Mouse (Mus musculus) kidney, adult 2 months (tissue): ENCODE measurements at regions not wholly inside any gene's neighbourhood (a gene's known extent, or its start where the extent isn't known, plus 50 kb on each side); places are given as distances from the start of the nearest gene placed in this dataset.

Experiments used
- DNase-seq: peaks from one replicate; pipeline ENCODE4 v3.0.0; 2021
- H3K27ac ChIP-seq: fragments of 200-500 bp; 2 replicates; pipeline ENCODE4 v1.5.1; 2012; ENCODE audit warnings: low read depth, low read length, control low read depth, inconsistent platforms; ENCODE audit not compliant: insufficient read depth
- H3K27me3 ChIP-seq: fragments of 200-500 bp; replicated peaks from 2 replicates; pipeline ENCODE4 v1.6.1; 2012; ENCODE audit warnings: mild to moderate bottlenecking, moderate library complexity, low read length, inconsistent platforms; ENCODE audit not compliant: control insufficient read depth, insufficient read depth
- H3K36me3 ChIP-seq: fragments of 200-500 bp; 2 replicates; pipeline ENCODE4 v1.6.1; 2012; ENCODE audit warnings: mild to moderate bottlenecking, moderate library complexity, low read length, inconsistent platforms; ENCODE audit not compliant: control insufficient read depth, insufficient read depth
- H3K4me1 ChIP-seq: fragments of 200-500 bp; 2 replicates; pipeline ENCODE4 v1.6.1; 2011; ENCODE audit warnings: low read length; ENCODE audit not compliant: control insufficient read depth, insufficient read depth
- H3K4me3 ChIP-seq: fragments of 200-500 bp; 2 replicates; pipeline ENCODE4 v1.5.1; 2011; ENCODE audit warnings: mild to moderate bottlenecking, low read depth, low read length, control low read depth; ENCODE audit not compliant: insufficient read depth
- CTCF ChIP-seq: fragments of 200-500 bp; conservative IDR thresholded peaks from 2 replicates; pipeline ENCODE4 v1.5.1; 2011; ENCODE audit warnings: low read depth, mild to moderate bottlenecking, control low read depth, low read length, moderate library complexity, mixed read lengths; ENCODE audit not compliant: insufficient read depth, insufficient read length
- POLR2A ChIP-seq: fragments of 200-500 bp; IDR thresholded peaks from one replicate; pipeline ENCODE4 v1.6.1; 2011; ENCODE audit warnings: low read depth, low read length, control low read depth
- WGBS: fragments of 180-500 bp; shearing (Covaris S2); methylation state at CpG from one replicate; pipeline ENCODE4 v1.1.7; 2018; 5-methylcytosine and 5-hydroxymethylcytosine counted together

DNA sequence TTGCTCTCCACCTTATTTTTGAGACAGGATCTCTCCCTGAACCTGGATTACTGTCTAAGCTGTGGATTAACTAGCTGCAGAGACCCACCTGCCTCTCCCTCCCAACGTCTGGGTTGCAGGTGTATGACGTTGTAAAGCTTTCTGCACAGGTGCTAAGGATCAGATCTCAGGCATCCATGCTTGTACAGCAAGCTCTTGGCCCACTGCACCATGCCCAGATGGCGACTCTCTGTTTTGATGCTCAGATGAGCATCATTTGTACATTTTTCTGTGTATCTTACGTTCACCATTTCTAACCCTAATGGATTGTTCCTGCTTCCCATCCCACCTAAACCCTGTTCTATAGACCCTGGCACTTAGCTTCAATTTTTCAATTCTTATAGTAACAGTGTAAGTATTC, 59.4 kb upstream of the Ankrd55 start:
- TF ChIP-seq POLR2A: no peak
- TF ChIP-seq CTCF: no peak
- 0 out of 2 replicates have a peak, but pooled peaks cover 4% of the 10 kb centered on the region for H3K4me1 ChIP-seq
- H3K27me3 ChIP-seq: no peaks in the 10 kb centered on the region
- no peak overlapping the region for H3K27ac ChIP-seq
- H3K4me3 ChIP-seq: no peak overlapping the region
- DNase-seq: no peak
- 90% methylated on average over 4 of the region's 4 CpGs for WGBS
- no peaks in the 10 kb centered on the region for H3K36me3 ChIP-seq

DNA sequence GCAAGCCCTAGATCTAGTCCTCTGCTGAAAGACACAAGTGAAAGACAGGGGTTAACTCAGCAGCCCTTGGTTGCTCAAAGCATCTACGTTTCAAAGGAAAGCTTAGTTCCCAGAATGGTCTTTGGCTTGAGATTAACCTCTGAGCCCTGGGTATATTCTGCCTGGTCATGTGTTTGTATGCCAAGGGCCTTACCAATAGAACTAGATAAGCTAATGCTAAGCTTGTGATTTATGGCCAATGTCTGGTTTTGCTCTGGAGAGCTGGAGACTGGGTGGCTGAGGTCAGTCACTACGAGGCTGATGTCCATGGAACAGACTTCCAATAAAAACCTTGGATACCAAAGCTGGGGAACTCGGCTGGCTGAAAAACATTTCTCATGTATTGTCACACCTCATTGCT, 58.1 kb upstream of the Ankrd55 start:
- Histone ChIP-seq H3K36me3 (no peaks in the 10 kb centered on the region), H3K4me1 (0 out of 2 replicates have a peak, but pooled peaks cover 4% of the 10 kb centered on the region), H3K27me3 (no peaks in the 10 kb centered on the region), H3K27ac (no peak overlapping the region), H3K4me3 (no peak overlapping the region)
- TF ChIP-seq POLR2A (no peak), CTCF (no peak)
- DNase-seq: peak; percentile 60
- WGBS: 41% methylated on average over 3 of the region's 3 CpGs

DNA sequence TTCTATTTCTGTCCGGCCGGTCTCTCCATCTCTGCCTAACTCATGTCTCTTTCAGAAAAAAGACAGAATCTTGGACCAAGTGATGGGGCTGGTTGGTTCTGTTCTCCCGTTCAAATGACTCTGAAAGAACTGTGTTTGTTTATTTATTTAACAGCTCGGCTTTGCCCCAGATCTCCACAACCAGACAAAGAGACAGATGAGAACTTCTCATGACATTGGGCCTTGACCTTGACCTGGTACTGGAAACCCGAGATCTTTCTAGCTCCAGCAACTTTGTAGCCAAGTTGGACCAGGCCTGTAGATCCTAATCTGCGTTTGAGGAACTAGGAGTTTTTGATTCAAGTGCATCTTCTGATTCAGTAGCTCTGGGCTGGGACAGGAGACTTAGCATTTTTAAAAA, 53.6 kb upstream of the Ankrd55 start:
- WGBS: 68% methylated on average over 6 of the region's 6 CpGs
- no peaks in the 10 kb centered on the region for H3K27me3 ChIP-seq
- DNase-seq: peak; percentile 39
- H3K4me1 ChIP-seq: 0 out of 2 replicates have a peak, but pooled peaks cover 3% of the 10 kb centered on the region
- TF ChIP-seq POLR2A: no peak
- H3K27ac ChIP-seq: no peak overlapping the region
- no peaks in the 10 kb centered on the region for H3K36me3 ChIP-seq
- H3K4me3 ChIP-seq: no peak overlapping the region

DNA sequence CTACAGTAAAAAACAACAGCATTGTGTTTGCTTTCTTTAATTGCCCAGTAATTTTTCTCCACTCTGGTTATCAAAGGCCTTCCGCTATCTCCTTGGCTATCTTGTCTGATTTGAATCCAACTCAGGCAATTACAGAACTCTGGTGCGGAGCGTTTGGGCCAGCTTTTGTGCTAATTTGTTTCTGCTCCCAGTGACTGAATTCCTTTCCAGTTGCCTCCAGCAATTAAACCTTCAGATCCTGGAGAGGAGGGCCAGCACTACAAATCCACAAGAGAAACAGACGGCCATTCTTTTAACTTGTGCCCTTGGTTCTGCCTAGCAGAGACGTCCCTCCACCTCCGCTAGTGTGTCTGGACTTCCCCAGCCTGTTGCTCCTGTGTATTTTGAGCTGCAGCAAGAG, 51.3 kb upstream of the Ankrd55 start:
- Histone ChIP-seq H3K27ac (no peak overlapping the region), H3K27me3 (no peaks in the 10 kb centered on the region), H3K36me3 (no peaks in the 10 kb centered on the region), H3K4me1 (no peaks in the 10 kb centered on the region), H3K4me3 (no peak overlapping the region)
- no peak for DNase-seq
- TF ChIP-seq CTCF: no peak
- no peak for TF ChIP-seq POLR2A
- WGBS: 60% methylated on average over 6 of the region's 6 CpGs

DNA sequence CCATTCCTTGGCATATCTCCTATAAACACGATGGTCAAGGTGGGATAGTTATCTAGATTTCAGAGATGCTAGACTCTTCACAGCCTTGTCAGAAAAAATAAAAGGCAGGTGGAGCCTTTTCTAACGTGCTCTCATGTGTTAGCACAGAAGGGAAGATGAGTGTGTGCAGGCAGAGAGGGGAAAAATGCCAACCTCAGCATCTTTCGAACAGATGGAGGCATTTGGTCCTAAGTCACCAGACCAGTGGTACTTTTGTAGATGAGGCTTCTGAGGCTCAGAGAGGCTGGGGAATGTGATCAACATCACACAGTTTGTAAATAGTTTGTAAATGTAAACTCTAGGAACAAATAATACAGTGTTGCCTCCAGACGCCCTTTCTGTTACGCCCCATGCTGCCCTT, 50.9 kb upstream of the Ankrd55 start:
- Histone ChIP-seq H3K27ac (no peak overlapping the region), H3K36me3 (no peaks in the 10 kb centered on the region), H3K4me3 (no peak overlapping the region), H3K27me3 (no peaks in the 10 kb centered on the region), H3K4me1 (no peaks in the 10 kb centered on the region)
- DNase-seq: no peak
- TF ChIP-seq POLR2A (no peak), CTCF (no peak)
- WGBS: 76% methylated on average over 5 of the region's 5 CpGs

DNA sequence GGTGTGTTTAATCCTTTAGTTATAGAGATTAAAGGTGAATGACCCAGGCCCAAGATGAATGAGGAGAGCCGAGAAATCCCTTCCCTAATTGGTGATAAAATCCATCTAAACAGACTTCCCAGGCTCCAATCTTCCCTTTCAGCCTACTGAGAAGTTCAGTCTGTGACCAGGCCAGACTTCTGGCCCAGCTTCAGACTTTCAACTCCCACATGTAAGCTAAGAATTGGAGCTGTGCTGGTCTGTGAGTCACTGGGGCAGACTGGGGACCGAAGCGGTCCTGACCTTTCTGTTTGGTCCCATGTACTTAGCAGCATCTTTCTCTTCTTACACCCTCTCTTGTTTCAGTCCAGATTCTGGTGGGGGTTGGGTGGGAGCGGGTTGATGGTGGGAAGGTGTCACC, 50.3 kb upstream of the Ankrd55 start:
- no peaks in the 10 kb centered on the region for H3K4me1 ChIP-seq
- H3K27ac ChIP-seq: no peak overlapping the region
- no peak overlapping the region for H3K4me3 ChIP-seq
- DNase-seq: no peak
- no peaks in the 10 kb centered on the region for H3K36me3 ChIP-seq
- H3K27me3 ChIP-seq: no peaks in the 10 kb centered on the region
- 65% methylated on average over 4 of the region's 4 CpGs for WGBS
- TF ChIP-seq POLR2A (no peak), CTCF (no peak)
